8 mouse cellular contexts compared by ENCODE assay signal in genomic region chr5:72647418-72647907, GRCm38 (mm10). TPM values are rescaled to one million over a fixed set of nuclear protein-coding genes. Genes with fewer than 3 reads are reported as not detected.
DNase-seq lines count a peak whose midpoint lies in the region; ATAC-seq lines count a peak whose summit lies in the region.

Nipal1 (plus strand) TSS chr5:72647795.

- DNase-seq in layer of hippocampus, postnatal 10 days (ENCODE audit: low spot score in 2 of 2) = peak; percentile 20 to 49
- no peak for DNase-seq in layer of hippocampus, adult 9-10 months (ENCODE audit: low spot score)
- peak; percentile 89 for DNase-seq in embryo, embryonic 11 days
- peak; percentile 91 for DNase-seq in heart, embryonic 10.5 days (ENCODE audit: low spot score)
- peak; percentile 77 for DNase-seq in lung, postnatal 25 days (ENCODE audit: low spot score)
- peak; percentile 59 for DNase-seq in retina, adult 2 months (ENCODE audit: low read depth, low spot score)
- DNase-seq in thymus, postnatal 36 days = peak; percentile 83 to 91

- peaks cover 12% of the 10 kb centered on the region for H3K4me1 ChIP-seq in heart, embryonic 10.5 days
- peaks cover 24% of the 10 kb centered on the region for H3K4me1 ChIP-seq in kidney, embryonic 15.5 days

- ATAC-seq in kidney, embryonic 15.5 days (replicated peaks; ENCODE audit: low FRiP score) = peak; percentile 96

- H3K27me3 ChIP-seq in heart, embryonic 10.5 days (ENCODE audit: insufficient read depth, poor library complexity, severe bottlenecking) = peaks cover 43% of the 10 kb centered on the region
- H3K27me3 ChIP-seq in kidney, embryonic 15.5 days = peaks cover 35% of the 10 kb centered on the region; the same call in 1 of the 2 replicates

- no peak within 1 kb of the TSS for H3K27ac ChIP-seq in heart, embryonic 10.5 days
- H3K27ac ChIP-seq in kidney, embryonic 15.5 days = no peak within 1 kb of the TSS

- H3K9ac ChIP-seq in kidney, embryonic 15.5 days = 0 out of 2 replicates have a peak within 1 kb of the TSS, but pooled peaks have one; percentile 38

- H3K9me3 ChIP-seq in heart, embryonic 10.5 days = no peaks in the 10 kb centered on the region
- no peaks in the 10 kb centered on the region for H3K9me3 ChIP-seq in kidney, embryonic 15.5 days (replicated peaks)

- peak within 1 kb of the TSS; percentile 66 for H3K4me3 ChIP-seq in heart, embryonic 10.5 days
- peak within 1 kb of the TSS; percentile 55 for H3K4me3 ChIP-seq in kidney, embryonic 15.5 days (replicated peaks)

- 1% methylated on average over 25 of the region's 25 CpGs for WGBS in heart, embryonic 10.5 days
- under 1% methylated on average over 25 of the region's 25 CpGs for WGBS in kidney, embryonic 15.5 days

- peak within 1 kb of the TSS; percentile 94 for H3K4me2 ChIP-seq in kidney, embryonic 15.5 days

- H3K36me3 ChIP-seq in heart, embryonic 10.5 days = no peaks in the 10 kb centered on the region
- no peaks in the 10 kb centered on the region for H3K36me3 ChIP-seq in kidney, embryonic 15.5 days

RNA-seq across cellular contexts. Expression of gene Nipal1, which starts in this region (rescaled TPM):
- total RNA-seq in layer of hippocampus, postnatal 10 days (2021) = not detected
- polyA plus RNA-seq in heart, embryonic 10.5 days (2016; fragmentation: Nextera tagmentation; extraction: Ambion mirVana) = 0.10 and 0.68 TPM in 2 replicates
- polyA plus RNA-seq in kidney, embryonic 15.5 days (2015; fragmentation: Nextera tagmentation; extraction: Ambion mirVana) = 2.8 and 3.1 TPM in 2 replicates

Comparison
In these comparisons a context has a peak if more than half of its experiments do, and no peak if none do; other contexts are left out.
1. Peak in DNase-seq in layer of hippocampus, postnatal 10 days; RNA of the gene not detected or under 1 TPM.
2. Peak in DNase-seq and H3K4me3 ChIP-seq in heart, embryonic 10.5 days; RNA of the gene not detected or under 1 TPM.